Comparison of ENCODE assay signal across 22 mouse cellular contexts in the genomic region with DNA sequence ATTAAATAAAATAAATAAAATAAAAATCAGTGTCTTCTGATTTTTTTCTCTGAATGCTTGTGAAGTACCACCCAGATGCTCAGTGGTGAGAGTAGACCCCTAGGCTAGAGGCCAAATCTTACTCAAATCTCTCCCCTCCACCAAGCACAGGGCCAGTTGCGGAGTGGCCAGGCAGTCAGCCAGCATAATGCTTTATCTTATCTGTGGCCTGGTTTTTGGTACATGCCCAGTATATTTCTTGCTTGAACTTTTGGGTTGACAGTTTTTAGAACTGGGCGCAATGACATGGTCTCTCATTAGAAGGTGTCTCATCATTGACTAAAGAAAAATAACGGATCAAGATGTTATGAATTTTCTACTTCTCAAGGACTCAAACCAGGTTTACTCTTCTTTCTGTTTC.
DNase-seq lines count a peak whose midpoint lies in the region; ATAC-seq lines count a peak whose summit lies in the region.
"Had no signal": no experiment of that assay in that cellular context is flagged by ENCODE, and none has a peak within 500 bp of the region (broad histone marks: within the 10 kb centered on the region; RNA-seq: fewer than 3 reads in every experiment).

No protein-coding gene starts in this region.

- no peaks in the 10 kb centered on the region for H3K27me3 ChIP-seq in heart, embryonic 12.5 days (replicated peaks)
- H3K27me3 ChIP-seq: embryonic facial prominence, embryonic 15.5 days; hindbrain, embryonic 12.5 days had no signal

- WGBS in heart, embryonic 12.5 days: 69% methylated on average over 3 of the region's 3 CpGs

- no peak overlapping the region for H3K4me2 ChIP-seq in heart, embryonic 12.5 days
- H3K4me2 ChIP-seq: embryonic facial prominence, embryonic 15.5 days; hindbrain, embryonic 12.5 days had no signal

- peaks cover 59% of the 10 kb centered on the region for H3K4me1 ChIP-seq in heart, embryonic 12.5 days (replicated peaks)
- H3K4me1 ChIP-seq: embryonic facial prominence, embryonic 15.5 days; forebrain, embryonic 10.5 days; hindbrain, embryonic 12.5 days had no signal

- H3K4me3 ChIP-seq in heart, embryonic 12.5 days: no peak overlapping the region
- H3K4me3 ChIP-seq: embryonic facial prominence, embryonic 15.5 days; erythroblast, embryonic 14.5 days; forebrain, embryonic 10.5 days; gastrocnemius, adult 2 months; heart, embryonic 10.5 days; hindbrain, embryonic 12.5 days had no signal

- ATAC-seq in heart, embryonic 12.5 days (ENCODE audit: insufficient number of reproducible peaks, low FRiP score): no peak
- ATAC-seq: forebrain, embryonic 14.5 days; hindbrain, embryonic 16.5 days; inflammation-experienced regulatory T-cells, adult 6 months had no signal

- H3K36me3 ChIP-seq in heart, embryonic 12.5 days: no peaks in the 10 kb centered on the region
- H3K36me3 ChIP-seq: embryonic facial prominence, embryonic 15.5 days; forebrain, embryonic 10.5 days; heart, embryonic 10.5 days; hindbrain, embryonic 12.5 days had no signal

- no peak overlapping the region for H3K9ac ChIP-seq in heart, embryonic 12.5 days
- H3K9ac ChIP-seq: embryonic facial prominence, embryonic 15.5 days; hindbrain, embryonic 12.5 days had no signal

- no peak overlapping the region for H3K27ac ChIP-seq in heart, embryonic 12.5 days (ENCODE audit: poor library complexity, severe bottlenecking)
- H3K27ac ChIP-seq: embryonic facial prominence, embryonic 15.5 days; forebrain, embryonic 10.5 days; gastrocnemius, adult 2 months; heart, embryonic 10.5 days; hindbrain, embryonic 12.5 days had no signal

- no peaks in the 10 kb centered on the region for H3K9me3 ChIP-seq in heart, embryonic 12.5 days (replicated peaks)
- H3K9me3 ChIP-seq: embryonic facial prominence, embryonic 15.5 days; forebrain, embryonic 10.5 days; heart, embryonic 10.5 days; hindbrain, embryonic 12.5 days had no signal

- DNase-seq in heart, adult 11 months: peak; percentile 59
- DNase-seq in heart, postnatal 4 days: peak; percentile 44
- DNase-seq in heart, adult 9 months (ENCODE audit: low spot score in 2 of 2): no peak
- DNase-seq in ovary, adult 18-20 months (ENCODE audit: low spot score): peak; percentile 44
- no peak for DNase-seq in ovary, postnatal 14 days (ENCODE audit: low spot score)
- DNase-seq in retina, postnatal 1 day: no peak
- DNase-seq: cerebellum, adult 2 months; cerebellum, postnatal 10 days; embryo, embryonic 11 days; gastrocnemius, adult 2 months; gastrocnemius, postnatal 25 days; heart, postnatal 36 days; kidney, adult 18-20 months had no signal

Comparison
In these comparisons a context has a peak if more than half of its experiments do, and no peak if none do; other contexts are left out.
1. DNase-seq: peak in heart, adult 11 months (single experiment), heart, postnatal 4 days (single experiment) and ovary, adult 18-20 months (single experiment); none in heart, adult 9 months (0 of 2), ovary, postnatal 14 days (single experiment) and retina, postnatal 1 day (single experiment).